Mouse (Mus musculus) embryo, embryonic 10.5 days (tissue): ENCODE data around the gene Pip5k1b.
A peak's percentile ranks its signal among the peaks of the same experiment; 100 is the strongest.

Experiments used
- DNase-seq: peaks from one replicate; pipeline ENCODE4 v3.0.0-alpha.2; 2015; ENCODE audit warnings: low spot score

Gene Pip5k1b

GRCm38 (mm10) chr19:24416975-24417658 lies 138.6 kb downstream of the Pip5k1b start:
- DNase-seq, result no peak

- no peak for DNase-seq
These were observed 139.7 kb downstream of the Pip5k1b start for GRCm38 (mm10) chr19:24415778-24416621.

- no peak for DNase-seq
These were observed 146.7 kb downstream of the Pip5k1b start for GRCm38 (mm10) chr19:24408863-24409564.

GRCm38 (mm10) chr19:24404716-24405115 lies 151.0 kb downstream of the Pip5k1b start:
- no peak for DNase-seq

GRCm38 (mm10) chr19:24403245-24403644 lies 152.4 kb downstream of the Pip5k1b start:
- no peak for DNase-seq

- no peak for DNase-seq
These were observed 161.8 kb downstream of the Pip5k1b start for GRCm38 (mm10) chr19:24393920-24394319.

- peak; percentile 59 for DNase-seq
These were observed 164.0 kb downstream of the Pip5k1b start for GRCm38 (mm10) chr19:24391519-24392251.

GRCm38 (mm10) chr19:24386956-24387865 lies 168.5 kb downstream of the Pip5k1b start:
- no peak for DNase-seq

- DNase-seq, result no peak
These were observed 177.2 kb downstream of the Pip5k1b start for GRCm38 (mm10) chr19:24378470-24378869.

- DNase-seq, result peak; percentile 41
These were observed 183.7 kb downstream of the Pip5k1b start for GRCm38 (mm10) chr19:24371763-24372640.

- no peak for DNase-seq
These were observed 187.3 kb downstream of the Pip5k1b start for GRCm38 (mm10) chr19:24368419-24368818.

- DNase-seq, result no peak
These were observed 187.9 kb downstream of the Pip5k1b start for GRCm38 (mm10) chr19:24367722-24368121.

GRCm38 (mm10) chr19:24366747-24367146 lies 188.9 kb downstream of the Pip5k1b start:
- no peak for DNase-seq

GRCm38 (mm10) chr19:24362626-24363321 lies 192.9 kb downstream of the Pip5k1b start:
- peak; percentile 28 for DNase-seq

- no peak for DNase-seq
These were observed 196.4 kb downstream of the Pip5k1b start for GRCm38 (mm10) chr19:24359270-24359669.

- DNase-seq, result no peak
These were observed 203.2 kb downstream of the Pip5k1b start for GRCm38 (mm10) chr19:24352298-24352959.

GRCm38 (mm10) chr19:24344501-24344900 lies 211.2 kb downstream of the Pip5k1b start:
- no peak for DNase-seq

GRCm38 (mm10) chr19:24342786-24343185 lies 212.9 kb downstream of the Pip5k1b start:
- DNase-seq, result no peak
